Mouse (Mus musculus): ENCODE data around the gene Ttc12. TPM values are rescaled to one million over a fixed set of nuclear protein-coding genes. Genes with fewer than 3 reads are reported as not detected.

The Ttc12 gene
- polyA plus RNA-seq, 1 experiment = 3.3 TPM

DNA sequence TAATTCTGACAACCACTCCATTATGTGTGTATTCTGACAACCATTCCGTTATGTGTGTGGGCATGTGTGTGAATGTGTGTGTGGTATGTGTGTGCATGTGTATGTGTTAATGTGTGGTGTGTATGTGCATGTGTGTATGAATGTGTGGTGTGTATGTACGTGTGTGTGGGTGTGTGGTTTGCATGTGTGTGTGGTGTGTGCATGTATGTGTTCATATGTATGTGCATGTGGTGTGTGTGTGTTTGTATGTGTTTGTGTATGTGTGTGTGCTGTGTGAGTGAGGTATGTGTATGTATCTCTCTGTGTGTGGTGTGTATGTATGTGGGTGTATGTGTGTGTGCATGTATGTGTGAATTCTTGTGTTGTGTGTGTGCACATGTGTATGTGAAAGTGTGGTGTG lies 13.9 kb upstream of the Ttc12 start:
- WGBS = 97% methylated on average over 2 of the region's 2 CpGs
- Histone ChIP-seq H3K27ac (ENCODE audit: control insufficient read depth, insufficient read depth, low read length) (no peak overlapping the region), H3K4me1 (replicated peaks; ENCODE audit: control insufficient read depth, insufficient read depth, low read length) (no peaks in the 10 kb centered on the region), H3K27me3 (ENCODE audit: control insufficient read depth, insufficient read depth, low read length) (no peaks in the 10 kb centered on the region), H3K4me3 (ENCODE audit: control insufficient read depth, insufficient read depth, low read length) (no peak overlapping the region), H3K36me3 (ENCODE audit: control insufficient read depth, insufficient read depth, low read length) (no peaks in the 10 kb centered on the region)
- TF ChIP-seq CTCF (IDR thresholded peaks at IDR 0.05; ENCODE audit: borderline replicate concordance, control insufficient read depth, extremely low read depth, insufficient read depth, low read length, poor library complexity) = no peak
- no peak for TF ChIP-seq POLR2A (IDR thresholded peaks at IDR 0.05; ENCODE audit: control insufficient read depth, extremely low read depth, insufficient read depth, low read length, poor library complexity)
- no peak for DNase-seq

DNA sequence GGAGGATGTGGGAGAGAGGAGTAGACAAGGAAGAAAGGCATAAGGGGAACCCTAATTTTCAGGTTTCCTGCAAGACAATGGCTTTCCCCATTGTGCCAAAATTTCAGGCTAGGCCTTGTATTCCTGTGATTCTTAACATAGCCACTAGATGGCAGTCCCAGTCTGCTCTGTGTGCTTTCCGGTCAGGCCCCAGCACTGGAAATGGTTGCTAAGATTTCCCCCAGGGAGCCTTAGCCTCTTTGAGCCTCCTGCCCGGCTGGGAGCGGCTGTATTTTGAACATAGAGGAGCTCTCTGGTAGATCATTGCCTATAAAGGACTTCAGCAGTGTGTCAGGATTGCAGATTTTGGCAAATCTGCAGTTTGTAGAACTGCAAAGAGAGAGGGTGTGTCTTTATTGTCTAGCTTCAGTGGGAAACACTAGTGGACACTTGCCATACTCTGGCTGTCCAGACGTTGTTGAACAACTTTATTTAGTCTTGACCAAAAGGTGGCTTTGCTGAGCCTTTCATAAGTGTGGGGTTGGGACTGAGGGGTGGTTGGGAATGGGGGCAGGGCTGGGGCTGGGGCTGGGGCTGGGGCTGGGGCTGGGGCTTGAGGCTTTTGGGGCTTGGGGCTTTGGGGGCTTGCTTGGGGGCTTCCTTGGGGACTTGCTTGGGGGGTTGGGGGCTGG lies 8.1 kb upstream of the Ttc12 start:
- no peak for TF ChIP-seq POLR2A (IDR thresholded peaks at IDR 0.05; ENCODE audit: control insufficient read depth, extremely low read depth, insufficient read depth, low read length, poor library complexity)
- peak; percentile 39; the same call in 1 of the 2 replicates for TF ChIP-seq CTCF (IDR thresholded peaks at IDR 0.05; ENCODE audit: borderline replicate concordance, control insufficient read depth, extremely low read depth, insufficient read depth, low read length, poor library complexity)
- no peaks in the 10 kb centered on the region for H3K36me3 ChIP-seq (ENCODE audit: control insufficient read depth, insufficient read depth, low read length)
- H3K4me1 ChIP-seq (replicated peaks; ENCODE audit: control insufficient read depth, insufficient read depth, low read length) = peaks cover 13% of the 10 kb centered on the region
- H3K27ac ChIP-seq (ENCODE audit: control insufficient read depth, insufficient read depth, low read length) = no peak overlapping the region
- WGBS = 14% methylated on average over 4 of the region's 4 CpGs
- no peak overlapping the region for H3K4me3 ChIP-seq (ENCODE audit: control insufficient read depth, insufficient read depth, low read length)
- DNase-seq = peak; percentile 51
- H3K27me3 ChIP-seq (ENCODE audit: control insufficient read depth, insufficient read depth, low read length) = no peaks in the 10 kb centered on the region

DNA sequence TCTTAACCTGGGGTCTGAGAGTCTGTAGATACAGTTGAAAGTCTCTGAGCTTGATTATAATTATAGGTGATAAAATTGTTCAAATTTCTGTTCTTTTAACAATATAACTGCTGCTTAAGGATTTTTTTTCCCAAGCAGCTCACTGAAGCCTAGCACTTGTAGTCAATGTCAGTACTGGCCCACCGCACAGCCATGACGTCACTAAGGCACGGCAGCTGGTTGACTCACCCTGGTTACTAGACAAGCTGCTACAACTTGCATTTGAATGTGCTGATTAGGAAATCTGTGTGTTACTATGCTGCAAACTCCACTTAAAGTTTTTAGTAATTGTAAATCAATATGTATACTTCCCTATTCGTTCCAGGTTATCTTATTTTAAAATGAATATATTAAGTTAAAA lies 4.6 kb upstream of the Ttc12 start:
- Histone ChIP-seq H3K36me3 (ENCODE audit: control insufficient read depth, insufficient read depth, low read length) (no peaks in the 10 kb centered on the region), H3K4me3 (ENCODE audit: control insufficient read depth, insufficient read depth, low read length) (no peak overlapping the region), H3K27ac (ENCODE audit: control insufficient read depth, insufficient read depth, low read length) (peak overlapping the region; percentile 95), H3K27me3 (ENCODE audit: control insufficient read depth, insufficient read depth, low read length) (no peaks in the 10 kb centered on the region), H3K4me1 (replicated peaks; ENCODE audit: control insufficient read depth, insufficient read depth, low read length) (peaks cover 17% of the 10 kb centered on the region)
- TF ChIP-seq CTCF (IDR thresholded peaks at IDR 0.05; ENCODE audit: borderline replicate concordance, control insufficient read depth, extremely low read depth, insufficient read depth, low read length, poor library complexity) (no peak), POLR2A (IDR thresholded peaks at IDR 0.05; ENCODE audit: control insufficient read depth, extremely low read depth, insufficient read depth, low read length, poor library complexity) (no peak)
- 88% methylated on average over 4 of the region's 4 CpGs for WGBS
- DNase-seq = no peak

DNA sequence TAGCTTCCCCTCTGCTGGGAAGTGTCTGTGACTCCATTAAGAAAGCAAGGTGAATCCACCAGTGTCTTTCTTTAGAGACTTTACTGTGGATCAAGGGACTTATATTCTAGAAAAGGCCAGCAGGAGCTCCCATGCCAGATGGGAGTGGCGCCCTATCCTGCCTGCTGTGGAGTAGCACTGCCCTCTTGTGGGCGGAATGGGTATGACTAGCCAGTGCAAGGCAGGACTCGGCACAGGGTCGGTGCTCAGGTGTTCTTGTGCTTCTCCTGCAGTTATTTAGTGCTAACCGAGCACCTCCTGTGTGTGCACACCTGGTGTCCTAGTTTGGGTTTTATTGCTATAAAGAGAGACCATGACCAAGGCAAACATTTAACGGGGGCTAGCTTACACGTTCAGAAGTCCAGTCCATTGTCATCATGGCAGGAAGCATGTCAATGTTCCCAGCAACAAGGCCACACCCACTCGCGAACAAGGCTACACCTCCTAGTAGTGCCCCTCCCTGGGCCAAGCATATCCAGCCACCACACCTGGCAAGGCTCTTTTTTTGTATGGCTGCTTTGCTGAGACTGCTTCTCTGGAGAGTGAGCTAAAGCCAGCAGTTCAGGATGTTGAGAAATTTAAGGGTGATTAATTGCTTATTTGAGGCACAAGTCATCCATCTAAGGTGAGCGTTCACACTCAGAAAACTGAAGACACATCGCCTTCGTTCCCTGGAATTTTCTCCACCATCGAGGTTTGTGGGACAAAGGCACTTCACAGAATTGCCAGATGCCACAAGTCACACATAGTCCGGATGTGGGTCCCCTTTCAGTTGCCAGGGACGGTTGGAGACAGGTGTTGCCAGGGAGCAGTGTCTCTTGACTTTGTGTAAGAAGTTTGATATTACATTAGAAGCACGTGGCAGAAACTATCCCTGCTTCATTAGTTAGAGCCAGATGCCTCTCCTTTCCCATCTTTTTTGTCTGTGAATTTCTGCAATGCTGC lies 3.2 kb upstream of the Ttc12 start:
- H3K4me1 ChIP-seq (replicated peaks; ENCODE audit: control insufficient read depth, insufficient read depth, low read length) = peaks cover 17% of the 10 kb centered on the region
- no peaks in the 10 kb centered on the region for H3K36me3 ChIP-seq (ENCODE audit: control insufficient read depth, insufficient read depth, low read length)
- no peak overlapping the region for H3K4me3 ChIP-seq (ENCODE audit: control insufficient read depth, insufficient read depth, low read length)
- no peak for TF ChIP-seq POLR2A (IDR thresholded peaks at IDR 0.05; ENCODE audit: control insufficient read depth, extremely low read depth, insufficient read depth, low read length, poor library complexity)
- TF ChIP-seq CTCF (IDR thresholded peaks at IDR 0.05; ENCODE audit: borderline replicate concordance, control insufficient read depth, extremely low read depth, insufficient read depth, low read length, poor library complexity) = peak; percentile 93
- peak overlapping the region; percentile 95 for H3K27ac ChIP-seq (ENCODE audit: control insufficient read depth, insufficient read depth, low read length)
- DNase-seq = peak; percentile 84
- H3K27me3 ChIP-seq (ENCODE audit: control insufficient read depth, insufficient read depth, low read length) = no peaks in the 10 kb centered on the region
- 23% methylated on average over 16 of the region's 16 CpGs for WGBS

DNA sequence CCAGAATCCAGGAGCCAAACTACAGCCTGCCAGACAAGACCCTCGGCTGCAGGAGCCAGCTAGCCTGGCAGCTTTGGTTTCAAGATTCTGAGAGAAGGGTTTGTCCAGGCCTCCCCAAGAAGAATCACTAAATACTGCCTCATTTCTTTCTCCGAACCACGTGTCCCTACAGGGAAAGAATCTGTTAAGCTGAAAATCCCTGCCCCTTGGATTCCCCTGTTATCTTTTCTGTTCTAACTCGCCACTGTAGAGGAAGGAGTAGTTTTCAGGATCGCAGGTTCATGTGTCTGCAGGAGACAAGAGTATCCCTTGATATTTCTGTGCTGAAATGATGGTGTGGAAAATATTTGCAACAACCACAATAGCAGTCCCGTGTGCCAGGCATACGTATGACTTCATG lies 2.2 kb upstream of the Ttc12 start:
- TF ChIP-seq POLR2A (IDR thresholded peaks at IDR 0.05; ENCODE audit: control insufficient read depth, extremely low read depth, insufficient read depth, low read length, poor library complexity) (no peak), CTCF (IDR thresholded peaks at IDR 0.05; ENCODE audit: borderline replicate concordance, control insufficient read depth, extremely low read depth, insufficient read depth, low read length, poor library complexity) (no peak)
- H3K4me1 ChIP-seq (replicated peaks; ENCODE audit: control insufficient read depth, insufficient read depth, low read length) = peaks cover 21% of the 10 kb centered on the region
- H3K36me3 ChIP-seq (ENCODE audit: control insufficient read depth, insufficient read depth, low read length) = no peaks in the 10 kb centered on the region
- no peak for DNase-seq
- H3K4me3 ChIP-seq (ENCODE audit: control insufficient read depth, insufficient read depth, low read length) = no peak overlapping the region
- H3K27me3 ChIP-seq (ENCODE audit: control insufficient read depth, insufficient read depth, low read length) = no peaks in the 10 kb centered on the region
- H3K27ac ChIP-seq (ENCODE audit: control insufficient read depth, insufficient read depth, low read length) = peak overlapping the region; percentile 90
- WGBS = 79% methylated on average over 7 of the region's 7 CpGs

DNA sequence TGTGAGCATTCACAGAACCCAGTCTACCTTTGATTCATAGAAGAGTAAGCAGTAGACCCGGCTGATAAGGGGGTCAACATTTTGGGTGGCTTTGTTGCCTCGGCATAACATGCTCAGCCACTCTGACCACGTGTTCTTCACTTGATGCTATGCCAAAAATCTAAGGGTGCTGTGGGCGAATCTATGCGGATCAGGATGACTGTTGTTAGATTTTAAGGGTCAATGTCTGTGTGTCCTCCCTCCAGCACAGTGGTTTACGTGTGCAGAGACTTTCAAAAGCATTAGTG lies 1.6 kb upstream of the Ttc12 start:
- Histone ChIP-seq H3K27me3 (ENCODE audit: control insufficient read depth, insufficient read depth, low read length) (no peaks in the 10 kb centered on the region), H3K4me1 (replicated peaks; ENCODE audit: control insufficient read depth, insufficient read depth, low read length) (peaks cover 21% of the 10 kb centered on the region), H3K27ac (ENCODE audit: control insufficient read depth, insufficient read depth, low read length) (no peak overlapping the region; the same call in 1 of the 2 replicates), H3K36me3 (ENCODE audit: control insufficient read depth, insufficient read depth, low read length) (no peaks in the 10 kb centered on the region), H3K4me3 (ENCODE audit: control insufficient read depth, insufficient read depth, low read length) (no peak overlapping the region)
- WGBS = 86% methylated on average over 6 of the region's 6 CpGs
- no peak for DNase-seq
- TF ChIP-seq POLR2A (IDR thresholded peaks at IDR 0.05; ENCODE audit: control insufficient read depth, extremely low read depth, insufficient read depth, low read length, poor library complexity) = no peak
- no peak for TF ChIP-seq CTCF (IDR thresholded peaks at IDR 0.05; ENCODE audit: borderline replicate concordance, control insufficient read depth, extremely low read depth, insufficient read depth, low read length, poor library complexity)

Measured in thymus, adult 2 months (tissue).